Comparison of ENCODE assay signal across 8 mouse cellular contexts in the genomic region with DNA sequence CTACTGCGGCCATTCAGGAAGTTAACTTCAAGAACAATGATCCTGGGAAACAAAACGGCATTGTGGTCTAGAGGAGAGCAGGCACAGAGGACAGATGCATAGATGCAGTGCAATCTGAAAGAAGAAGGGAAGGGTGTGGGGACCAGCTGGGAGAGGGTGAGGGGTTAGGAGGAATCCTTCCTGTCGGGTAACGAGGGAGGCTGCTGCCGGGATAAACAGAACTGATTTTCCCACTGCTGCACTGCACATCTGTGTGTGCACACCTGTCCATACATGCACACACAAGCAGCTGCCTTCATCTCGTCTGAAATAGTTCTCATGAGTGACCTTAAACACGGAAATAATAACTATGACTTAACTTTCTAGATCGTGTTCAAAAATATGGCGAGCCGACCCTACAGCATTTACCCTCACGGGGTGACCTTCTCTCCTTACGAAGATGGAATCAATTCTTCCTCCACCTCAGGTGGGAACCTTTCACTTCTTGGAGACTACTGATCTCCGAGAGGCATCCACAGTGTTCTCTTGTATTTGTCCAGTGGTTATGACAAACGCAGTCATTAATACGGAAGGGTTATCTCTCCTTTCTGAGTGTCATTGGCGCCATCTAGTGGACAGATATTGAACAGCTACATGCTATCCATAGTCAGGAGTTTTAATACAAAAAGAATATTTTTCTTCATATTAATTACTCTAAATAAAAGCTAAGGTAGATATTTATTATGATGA. TPM values are rescaled to one million over a fixed set of nuclear protein-coding genes. Genes with fewer than 3 reads are reported as not detected.
DNase-seq lines count a peak whose midpoint lies in the region; ATAC-seq lines count a peak whose summit lies in the region.

No protein-coding gene starts in this region.

- no peaks in the 10 kb centered on the region for H3K27me3 ChIP-seq in midbrain, embryonic 12.5 days

- 49% methylated on average over 16 of the region's 16 CpGs for WGBS in midbrain, embryonic 12.5 days

- H3K4me1 ChIP-seq in midbrain, embryonic 12.5 days, result no peaks in the 10 kb centered on the region

- H3K36me3 ChIP-seq in midbrain, embryonic 12.5 days, result no peaks in the 10 kb centered on the region

- no peak overlapping the region for H3K9ac ChIP-seq in midbrain, embryonic 12.5 days (replicated peaks)

- peak; percentile 93 for ATAC-seq in inflammation-experienced regulatory T-cells, adult 6 months
- peak; percentile 67 for ATAC-seq in midbrain, embryonic 12.5 days (ENCODE audit: low FRiP score, low read depth)

- H3K27ac ChIP-seq in midbrain, embryonic 12.5 days (replicated peaks), result no peak overlapping the region

- DNase-seq in kidney, adult 18-20 months, result peak; percentile 36
- no peak for DNase-seq in kidney, adult 11 months
- peak; percentile 78 to 84 for DNase-seq in cerebellum, postnatal 14 days
- peak; percentile 62 for DNase-seq in frontal cortex, postnatal 36 days (ENCODE audit: low spot score in 2 of 2)
- peak; percentile 10 to 43 for DNase-seq in left cerebral cortex, postnatal 36 days (ENCODE audit: low spot score in 2 of 2)
- DNase-seq in spleen, postnatal 36 days (ENCODE audit: low spot score in 2 of 2), result peak; percentile 56 to 63

- H3K9me3 ChIP-seq in midbrain, embryonic 12.5 days, result no peaks in the 10 kb centered on the region

- intact Hi-C loops in left cerebral cortex, postnatal 36 days (cut with DNase I), result loop anchor here (1.0 kb wide), 1 partner anchor 36 kb away; no protein-coding TSS in a partner anchor

- peak overlapping the region; percentile 40 for H3K4me2 ChIP-seq in midbrain, embryonic 12.5 days (replicated peaks)

- H3K4me3 ChIP-seq in midbrain, embryonic 12.5 days, result no peak overlapping the region

RNA-seq across cellular contexts. Expression of a gene that starts 32.7 kb away (rescaled TPM):
- polyA plus RNA-seq in inflammation-experienced regulatory T-cells, adult 6 months (2017; shearing (Covaris generic)), result not detected
- total RNA-seq in left cerebral cortex, postnatal 36 days (2021), result under 1 TPM; 0.42 to 0.52 TPM
- 0.13 and 0.34 TPM in 2 replicates for polyA plus RNA-seq in midbrain, embryonic 12.5 days (2016; fragmentation: Nextera tagmentation; extraction: Ambion mirVana)
